ENCODE assay signal across 23 mouse cellular contexts in the genomic region with DNA sequence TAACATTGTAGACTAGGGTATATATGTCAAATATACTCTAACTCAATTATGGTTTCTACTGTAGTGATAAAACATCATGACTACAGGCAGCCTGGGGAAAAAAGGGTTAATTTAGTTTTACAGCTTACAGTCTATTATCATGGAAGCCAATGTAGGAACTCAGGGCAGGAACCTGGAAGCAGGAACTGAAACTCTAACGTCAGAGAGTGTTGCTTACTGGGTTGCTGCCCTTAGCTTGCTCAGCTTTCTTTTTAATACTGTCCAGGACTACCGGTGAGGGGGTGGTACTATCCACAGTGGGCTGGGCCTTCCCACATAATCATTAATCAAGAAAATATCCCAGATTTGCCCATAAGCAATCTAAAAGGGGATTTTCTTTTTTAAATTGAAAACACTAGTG.
"Had no signal": no experiment of that assay in that cellular context is flagged by ENCODE, and none has a peak within 500 bp of the region (broad histone marks: within the 10 kb centered on the region; RNA-seq: fewer than 3 reads in every experiment).

No protein-coding gene starts in this region.

- H3K27me3 ChIP-seq: intestine, embryonic 15.5 days; kidney, embryonic 15.5 days; limb, embryonic 13.5 days; lung, embryonic 15.5 days; megakaryocyte, embryonic 14.5 days; midbrain, embryonic 13.5 days; stomach, embryonic 15.5 days had no signal

- H3K4me2 ChIP-seq: intestine, embryonic 15.5 days; kidney, embryonic 15.5 days; limb, embryonic 13.5 days; lung, embryonic 15.5 days; midbrain, embryonic 13.5 days; stomach, embryonic 15.5 days had no signal

- H3K27ac ChIP-seq: intestine, embryonic 15.5 days; kidney, embryonic 15.5 days; limb, embryonic 10.5 days; limb, embryonic 13.5 days; liver, embryonic 14.5 days; lung, embryonic 15.5 days; midbrain, embryonic 10.5 days; midbrain, embryonic 13.5 days; stomach, embryonic 15.5 days had no signal

- H3K36me3 ChIP-seq: intestine, embryonic 15.5 days; stomach, embryonic 15.5 days had no signal

- H3K9me3 ChIP-seq: intestine, embryonic 15.5 days; kidney, embryonic 15.5 days; limb, embryonic 10.5 days; lung, embryonic 15.5 days; midbrain, embryonic 10.5 days; midbrain, embryonic 13.5 days; stomach, embryonic 15.5 days had no signal

- DNase-seq: kidney, adult 11 months; kidney, postnatal 14 days; kidney, postnatal 4 days; layer of hippocampus, adult 9-11 months; liver; liver, postnatal 0 days; lung, postnatal 14 days; lung, postnatal 4 days; right cerebral cortex, postnatal 4 days; thymus, adult 18-20 months; thymus, postnatal 14 days; thymus, postnatal 4 days had no signal

- H3K4me3 ChIP-seq: intestine, embryonic 15.5 days; kidney, embryonic 15.5 days; limb, embryonic 10.5 days; limb, embryonic 13.5 days; lung, embryonic 15.5 days; midbrain, embryonic 10.5 days; midbrain, embryonic 13.5 days; stomach, embryonic 15.5 days had no signal

- ATAC-seq: intestine, embryonic 15.5 days; liver, postnatal 0 days; midbrain, embryonic 13.5 days; midbrain, embryonic 16.5 days had no signal

- H3K4me1 ChIP-seq: intestine, embryonic 15.5 days; kidney, embryonic 15.5 days; lung, embryonic 15.5 days; stomach, embryonic 15.5 days had no signal

- H3K9ac ChIP-seq: intestine, embryonic 15.5 days; kidney, embryonic 15.5 days; limb, embryonic 13.5 days; liver, embryonic 14.5 days; liver, postnatal 0 days; lung, embryonic 15.5 days; midbrain, embryonic 13.5 days; stomach, embryonic 15.5 days had no signal
